Comparison of ENCODE assay signal across 9 mouse cellular contexts in the genomic region with DNA sequence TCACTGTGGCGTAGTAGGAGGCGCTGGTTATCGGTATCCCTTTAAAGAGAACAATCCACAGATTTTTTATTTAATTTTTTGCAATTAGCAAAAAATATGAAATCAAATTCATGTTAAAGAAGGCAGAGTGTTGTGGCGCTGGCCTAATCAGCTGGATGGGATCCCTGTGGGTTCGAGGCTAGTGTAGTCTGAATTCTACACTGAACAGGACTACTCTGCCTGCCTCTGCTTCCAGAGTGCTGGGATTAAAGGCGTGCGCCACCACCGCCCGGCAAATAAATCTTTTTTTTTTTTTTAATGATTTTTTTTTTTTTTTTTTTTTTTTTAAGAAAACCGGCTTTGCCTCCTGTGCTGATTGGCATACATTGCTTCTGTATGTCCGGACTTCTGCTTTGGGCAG. TPM values are rescaled to one million over a fixed set of nuclear protein-coding genes. Genes with fewer than 3 reads are reported as not detected.
DNase-seq lines count a peak whose midpoint lies in the region; ATAC-seq and TF ChIP-seq lines count a peak whose summit lies in the region.
"Had no signal": no experiment of that assay in that cellular context is flagged by ENCODE, and none has a peak within 500 bp of the region (broad histone marks: within the 10 kb centered on the region; RNA-seq: fewer than 3 reads in every experiment).

No protein-coding gene starts in this region.

- H3K27ac ChIP-seq in heart, embryonic 12.5 days (ENCODE audit: poor library complexity, severe bottlenecking): no peak overlapping the region
- no peak overlapping the region for H3K27ac ChIP-seq in ES-Bruce4 (ENCODE audit: insufficient read depth, low read length)
- H3K27ac ChIP-seq in forebrain, embryonic 16.5 days (ENCODE audit: low read length): no peak overlapping the region
- H3K27ac ChIP-seq in liver, postnatal 0 days (ENCODE audit: low read depth): no peak overlapping the region

- H3K4me1 ChIP-seq in heart, embryonic 12.5 days (replicated peaks): peaks cover 9% of the 10 kb centered on the region; the same call in 1 of the 2 replicates
- H3K4me1 ChIP-seq in ES-Bruce4 (ENCODE audit: control insufficient read depth, insufficient read depth, low read length): no peaks in the 10 kb centered on the region
- peaks cover 9% of the 10 kb centered on the region; the same call in 1 of the 2 replicates for H3K4me1 ChIP-seq in forebrain, embryonic 16.5 days (replicated peaks; ENCODE audit: control insufficient read depth, insufficient read depth, low read length)
- peaks cover 13% of the 10 kb centered on the region for H3K4me1 ChIP-seq in liver, postnatal 0 days (ENCODE audit: insufficient read depth)

- H3K9me3 ChIP-seq in heart, embryonic 12.5 days (replicated peaks): peaks cover 17% of the 10 kb centered on the region
- peaks cover 25% of the 10 kb centered on the region for H3K9me3 ChIP-seq in ES-Bruce4 (replicated peaks; ENCODE audit: control insufficient read depth, insufficient read depth, low read length, poor library complexity, severe bottlenecking)
- peaks cover 13% of the 10 kb centered on the region for H3K9me3 ChIP-seq in forebrain, embryonic 16.5 days (ENCODE audit: control insufficient read depth, low read length)
- peaks cover 10% of the 10 kb centered on the region for H3K9me3 ChIP-seq in liver, postnatal 0 days (ENCODE audit: low read length)

- ATAC-seq in heart, embryonic 12.5 days (ENCODE audit: insufficient number of reproducible peaks, low FRiP score): 0 out of 2 replicates have a peak, but pooled peaks have one; percentile 46
- peak; percentile 41; the same call in 1 of the 2 replicates for ATAC-seq in forebrain, embryonic 16.5 days
- ATAC-seq in liver, postnatal 0 days: no peak
- no peak for ATAC-seq in inflammation-experienced regulatory T-cells, adult 6 months

- TF ChIP-seq EP300 in ES-Bruce4 (IDR thresholded peaks at IDR 0.05; ENCODE audit: insufficient read depth, low read depth, low read length): no peak
- TF ChIP-seq EP300 in liver, postnatal 0 days (IDR thresholded peaks at IDR 0.05; ENCODE audit: low read depth): no peak

- peaks cover 34% of the 10 kb centered on the region for H3K36me3 ChIP-seq in heart, embryonic 12.5 days
- peaks cover 14% of the 10 kb centered on the region for H3K36me3 ChIP-seq in ES-Bruce4 (ENCODE audit: control insufficient read depth, insufficient read depth, low read length, poor library complexity, severe bottlenecking)
- H3K36me3 ChIP-seq in forebrain, embryonic 16.5 days (ENCODE audit: control insufficient read depth, insufficient read depth): peaks cover 18% of the 10 kb centered on the region
- peaks cover 21% of the 10 kb centered on the region for H3K36me3 ChIP-seq in liver, postnatal 0 days (replicated peaks; ENCODE audit: insufficient read depth, low read length)

- no peak for TF ChIP-seq CTCF in ES-Bruce4 (IDR thresholded peaks at IDR 0.05; ENCODE audit: low read depth, low read length)
- no peak for TF ChIP-seq CTCF in liver, postnatal 0 days (IDR thresholded peaks at IDR 0.05; ENCODE audit: low read depth)

- DNase-seq in heart, postnatal 4 days: no peak
- no peak for DNase-seq in liver, postnatal 0 days
- DNase-seq in right cerebral cortex, postnatal 25 days: no peak
- DNase-seq in layer of hippocampus, postnatal 14 days (ENCODE audit: low spot score in 2 of 2): no peak

- H3K4me3 ChIP-seq in heart, embryonic 12.5 days: peak overlapping the region; percentile 95
- H3K4me3 ChIP-seq in ES-Bruce4 (ENCODE audit: low read depth, low read length): peak overlapping the region; percentile 70
- peak overlapping the region; percentile 82 for H3K4me3 ChIP-seq in forebrain, embryonic 16.5 days (replicated peaks; ENCODE audit: low read length)
- H3K4me3 ChIP-seq in liver, postnatal 0 days (ENCODE audit: low read depth, low read length): peak overlapping the region; percentile 87

- peak overlapping the region; percentile 92 for H3K9ac ChIP-seq in heart, embryonic 12.5 days
- H3K9ac ChIP-seq in ES-Bruce4 (ENCODE audit: low read depth, poor library complexity, severe bottlenecking): peak overlapping the region; percentile 28
- peak overlapping the region; percentile 85 for H3K9ac ChIP-seq in forebrain, embryonic 16.5 days (replicated peaks; ENCODE audit: low read depth, low read length)
- peak overlapping the region; percentile 91 for H3K9ac ChIP-seq in liver, postnatal 0 days (replicated peaks)

- H3K27me3 ChIP-seq in heart, embryonic 12.5 days (replicated peaks): no peaks in the 10 kb centered on the region
- H3K27me3 ChIP-seq in ES-Bruce4 (ENCODE audit: control insufficient read depth, insufficient read depth, low read length, poor library complexity, severe bottlenecking): no peaks in the 10 kb centered on the region
- no peaks in the 10 kb centered on the region for H3K27me3 ChIP-seq in forebrain, embryonic 16.5 days (replicated peaks; ENCODE audit: control insufficient read depth, insufficient read depth, low read length)
- H3K27me3 ChIP-seq in liver, postnatal 0 days (ENCODE audit: insufficient read depth, low read length): no peaks in the 10 kb centered on the region
- H3K27me3 ChIP-seq: CH12.LX had no signal

- TF ChIP-seq POLR2A in ES-Bruce4 (IDR thresholded peaks at IDR 0.05; ENCODE audit: insufficient read depth, low read length): no peak

- WGBS in heart, embryonic 12.5 days: 49% methylated on average over 11 of the region's 11 CpGs
- WGBS in forebrain, embryonic 16.5 days: 39% methylated on average over 11 of the region's 11 CpGs
- 44% methylated on average over 11 of the region's 11 CpGs for WGBS in liver, postnatal 0 days (ENCODE audit: insufficient replicate concordance)

- H3K4me2 ChIP-seq in heart, embryonic 12.5 days: peak overlapping the region; percentile 83
- H3K4me2 ChIP-seq in forebrain, embryonic 16.5 days (ENCODE audit: low read length): peak overlapping the region; percentile 94
- peak overlapping the region; percentile 97 for H3K4me2 ChIP-seq in liver, postnatal 0 days (ENCODE audit: low read depth, low read length)

RNA-seq across cellular contexts. Expression of a gene that starts 0.7 kb away (rescaled TPM):
- 27.9 and 30.5 TPM in 2 replicates for polyA plus RNA-seq in heart, embryonic 12.5 days (2016; fragmentation: Nextera tagmentation; extraction: Ambion mirVana)
- 10 to 100 TPM; 18.6 to 18.7 TPM for total RNA-seq in heart, postnatal 4 days (2021)
- polyA plus RNA-seq in ES-Bruce4 (2011; ENCODE audit: insufficient read depth, insufficient read length, low read depth, missing spikeins): 5.8 and 7.1 TPM in 2 replicates
- polyA plus RNA-seq in forebrain, embryonic 16.5 days (2015; fragmentation: Nextera tagmentation; extraction: Ambion mirVana): 19.4 and 20.3 TPM in 2 replicates
- polyA plus RNA-seq in liver, postnatal 0 days (2015; fragmentation: Nextera tagmentation; extraction: Ambion mirVana): 15.4 and 16.6 TPM in 2 replicates
- total RNA-seq in layer of hippocampus, postnatal 14 days (2021): 1 to 10 TPM; 5.7 to 6.3 TPM
- polyA plus RNA-seq in inflammation-experienced regulatory T-cells, adult 6 months (2017; shearing (Covaris generic)): 10 to 100 TPM in 2 of 3 experiments, 1 to 10 TPM in 1; 5.5 to 24.5 (median 21.2) TPM

RNA-seq across cellular contexts. Expression of a gene that starts 17.7 kb away (rescaled TPM):
- polyA plus RNA-seq in heart, embryonic 12.5 days (2016; fragmentation: Nextera tagmentation; extraction: Ambion mirVana): 20.7 and 23.1 TPM in 2 replicates
- 10 to 100 TPM; 12.0 to 14.1 TPM for total RNA-seq in heart, postnatal 4 days (2021)
- polyA plus RNA-seq in ES-Bruce4 (2011; ENCODE audit: insufficient read depth, insufficient read length, low read depth, missing spikeins): 31.3 and 31.7 TPM in 2 replicates
- polyA plus RNA-seq in forebrain, embryonic 16.5 days (2015; fragmentation: Nextera tagmentation; extraction: Ambion mirVana): 23.8 and 24.2 TPM in 2 replicates
- polyA plus RNA-seq in liver, postnatal 0 days (2015; fragmentation: Nextera tagmentation; extraction: Ambion mirVana): 9.0 and 9.8 TPM in 2 replicates
- 10 to 100 TPM; 16.3 to 16.6 TPM for total RNA-seq in layer of hippocampus, postnatal 14 days (2021)
- 10 to 100 TPM; 22.8 to 24.7 (median 23.3) TPM for polyA plus RNA-seq in inflammation-experienced regulatory T-cells, adult 6 months (2017; shearing (Covaris generic))

RNA-seq across cellular contexts. Expression of a gene that starts 18.8 kb away (rescaled TPM):
- 1,144 and 1,169 TPM in 2 replicates for polyA plus RNA-seq in heart, embryonic 12.5 days (2016; fragmentation: Nextera tagmentation; extraction: Ambion mirVana)
- 100 to 1,000 TPM; 898 to 905 TPM for total RNA-seq in heart, postnatal 4 days (2021)
- 2,168 and 2,237 TPM in 2 replicates for polyA plus RNA-seq in ES-Bruce4 (2011; ENCODE audit: insufficient read depth, insufficient read length, low read depth, missing spikeins)
- polyA plus RNA-seq in forebrain, embryonic 16.5 days (2015; fragmentation: Nextera tagmentation; extraction: Ambion mirVana): 1,925 and 2,161 TPM in 2 replicates
- polyA plus RNA-seq in liver, postnatal 0 days (2015; fragmentation: Nextera tagmentation; extraction: Ambion mirVana): 332 and 351 TPM in 2 replicates
- total RNA-seq in layer of hippocampus, postnatal 14 days (2021): 100 to 1,000 TPM; 716 to 724 TPM
- polyA plus RNA-seq in inflammation-experienced regulatory T-cells, adult 6 months (2017; shearing (Covaris generic)): 1,000 to 10,000 TPM; 1,885 to 2,917 (median 2,228) TPM

RNA-seq across cellular contexts. Expression of a gene that starts 25.4 kb away (rescaled TPM):
- 0.40 and 0.41 TPM in 2 replicates for polyA plus RNA-seq in heart, embryonic 12.5 days (2016; fragmentation: Nextera tagmentation; extraction: Ambion mirVana)
- total RNA-seq in heart, postnatal 4 days (2021): under 1 TPM; 0.34 to 0.79 TPM
- 1.4 and 2.2 TPM in 2 replicates for polyA plus RNA-seq in ES-Bruce4 (2011; ENCODE audit: insufficient read depth, insufficient read length, low read depth, missing spikeins)
- 0.93 and 1.4 TPM in 2 replicates for polyA plus RNA-seq in forebrain, embryonic 16.5 days (2015; fragmentation: Nextera tagmentation; extraction: Ambion mirVana)
- 0.02 and 0.05 TPM in 2 replicates for polyA plus RNA-seq in liver, postnatal 0 days (2015; fragmentation: Nextera tagmentation; extraction: Ambion mirVana)
- total RNA-seq in layer of hippocampus, postnatal 14 days (2021): 1 to 10 TPM; 2.0 to 3.6 TPM
- polyA plus RNA-seq in inflammation-experienced regulatory T-cells, adult 6 months (2017; shearing (Covaris generic)): not detected
- total RNA-seq: CH12.LX had no signal

Comparison
In these comparisons a context has a peak if more than half of its experiments do, and no peak if none do; other contexts are left out.
1. ATAC-seq: peak in heart, embryonic 12.5 days (single experiment) and forebrain, embryonic 16.5 days (single experiment); none in liver, postnatal 0 days (single experiment) and inflammation-experienced regulatory T-cells, adult 6 months (single experiment).
2. H3K9ac ChIP-seq: peak in every context shown above with its lines; median percentile 92 in heart, embryonic 12.5 days; 91 in liver, postnatal 0 days; 85 in forebrain, embryonic 16.5 days; 28 in ES-Bruce4.
3. Peak in every context shown above with its lines, with median percentiles within 50 percentile points of each other: H3K4me2 ChIP-seq and H3K4me3 ChIP-seq.